Mouse (Mus musculus) embryonic facial prominence, embryonic 11.5 days (tissue): ENCODE results near the gene Clic6. TPM values are rescaled to one million over a fixed set of nuclear protein-coding genes. Genes with fewer than 3 reads are reported as not detected.
A peak's percentile ranks its signal among the peaks of the same experiment; 100 is the strongest.

Experiments
- ATAC-seq: fragments of 200-750 bp; cut with Nextera tagmentation; replicated peaks from 2 replicates; pipeline ENCODE4 v1.8.0; 2017; ENCODE audit warnings: low read depth; ENCODE audit not compliant: insufficient number of reproducible peaks, low FRiP score, low TSS enrichment
- DNase-seq: peaks from one replicate; pipeline ENCODE4 v3.0.0-alpha.2; 2015; ENCODE audit warnings: low spot score
- H3K27ac ChIP-seq: fragments of 300-500 bp; sonication (generic); replicated peaks from 2 replicates; pipeline ENCODE4 v1.5.1; 2014; ENCODE audit warnings: mild to moderate bottlenecking, low read depth, low read length, control low read depth
- H3K27me3 ChIP-seq: fragments of 300-500 bp; sonication (generic); 2 replicates; pipeline ENCODE4 v1.6.1; 2014; ENCODE audit warnings: mild to moderate bottlenecking, low read length, moderate library complexity, mixed read lengths; ENCODE audit not compliant: control insufficient read depth, insufficient read depth
- H3K36me3 ChIP-seq: fragments of 300-500 bp; sonication (generic); replicated peaks from 2 replicates; pipeline ENCODE4 v1.6.1; 2014; ENCODE audit warnings: low read depth, mild to moderate bottlenecking, low read length, moderate library complexity, mixed read lengths; ENCODE audit not compliant: control insufficient read depth, insufficient read depth
- H3K4me1 ChIP-seq: fragments of 300-500 bp; sonication (generic); 2 replicates; pipeline ENCODE4 v1.6.1; 2014; ENCODE audit warnings: low read length, mixed read lengths; ENCODE audit not compliant: control insufficient read depth, insufficient read depth
- H3K4me2 ChIP-seq: fragments of 300-500 bp; sonication (generic); 2 replicates; pipeline ENCODE4 v1.6.1; 2014; ENCODE audit warnings: low read depth, mild to moderate bottlenecking, control low read depth, low read length, moderate library complexity
- H3K4me3 ChIP-seq: fragments of 300-500 bp; sonication (generic); 2 replicates; pipeline ENCODE4 v1.5.1; 2014; ENCODE audit warnings: low read depth, low read length, control low read depth
- H3K9ac ChIP-seq: fragments of 300-500 bp; sonication (generic); replicated peaks from 2 replicates; pipeline ENCODE4 v1.6.1; 2014; ENCODE audit warnings: mild to moderate bottlenecking, control low read depth, low read length
- H3K9me3 ChIP-seq: fragments of 300-500 bp; sonication (generic); replicated peaks from 2 replicates; pipeline ENCODE4 v1.6.1; 2016; ENCODE audit warnings: mild to moderate bottlenecking, low read length, inconsistent platforms, mixed read lengths; ENCODE audit not compliant: control insufficient read depth
- WGBS: fragments of 180-500 bp; shearing (Covaris S2); extraction: QIAGEN DNeasy Blood & Tissue Kit; methylation state at CpG from one replicate; pipeline ENCODE4 v1.1.7; 2014; 5-methylcytosine and 5-hydroxymethylcytosine counted together
- polyA plus RNA-seq: library from polyadenylated mRNA; unstranded; fragments of >200 nt; fragmentation: Nextera tagmentation; extraction: Ambion mirVana; gene quantifications from 2 replicates; pipeline ENCODE4 v1.2.1, GENCODE M21; 2014

The Clic6 gene
- polyA plus RNA-seq, 1 experiment from 2014 or later = 1.2 TPM

DNA sequence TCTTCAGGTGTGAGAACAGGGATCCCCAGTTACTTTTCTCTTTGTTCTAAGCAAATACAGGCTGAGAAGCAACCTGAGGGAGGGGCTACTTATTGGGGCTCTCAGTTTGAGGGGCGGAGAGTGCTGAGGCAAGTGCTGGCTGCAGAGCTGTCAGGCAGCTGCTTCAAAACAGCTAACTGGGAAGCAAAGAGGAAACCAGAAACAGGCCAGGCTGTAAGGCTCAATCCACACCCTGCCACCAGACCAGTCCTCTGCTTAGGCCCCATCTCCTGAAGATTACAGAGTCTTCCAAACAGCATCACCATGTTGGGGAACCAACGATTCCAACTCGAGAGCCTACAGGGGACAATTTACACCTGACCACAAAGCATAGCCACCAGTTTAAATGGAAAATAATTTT is 12.6 kb upstream of the Clic6 start:
- H3K27me3 ChIP-seq = no peaks in the 10 kb centered on the region
- H3K4me2 ChIP-seq = no peak overlapping the region
- WGBS = 86% methylated on average over 3 of the region's 3 CpGs
- H3K36me3 ChIP-seq = no peaks in the 10 kb centered on the region
- H3K4me3 ChIP-seq = no peak overlapping the region
- no peaks in the 10 kb centered on the region for H3K4me1 ChIP-seq
- H3K9ac ChIP-seq = no peak overlapping the region
- no peaks in the 10 kb centered on the region for H3K9me3 ChIP-seq
- no peak overlapping the region for H3K27ac ChIP-seq
- ATAC-seq (no peak), DNase-seq (no peak)

DNA sequence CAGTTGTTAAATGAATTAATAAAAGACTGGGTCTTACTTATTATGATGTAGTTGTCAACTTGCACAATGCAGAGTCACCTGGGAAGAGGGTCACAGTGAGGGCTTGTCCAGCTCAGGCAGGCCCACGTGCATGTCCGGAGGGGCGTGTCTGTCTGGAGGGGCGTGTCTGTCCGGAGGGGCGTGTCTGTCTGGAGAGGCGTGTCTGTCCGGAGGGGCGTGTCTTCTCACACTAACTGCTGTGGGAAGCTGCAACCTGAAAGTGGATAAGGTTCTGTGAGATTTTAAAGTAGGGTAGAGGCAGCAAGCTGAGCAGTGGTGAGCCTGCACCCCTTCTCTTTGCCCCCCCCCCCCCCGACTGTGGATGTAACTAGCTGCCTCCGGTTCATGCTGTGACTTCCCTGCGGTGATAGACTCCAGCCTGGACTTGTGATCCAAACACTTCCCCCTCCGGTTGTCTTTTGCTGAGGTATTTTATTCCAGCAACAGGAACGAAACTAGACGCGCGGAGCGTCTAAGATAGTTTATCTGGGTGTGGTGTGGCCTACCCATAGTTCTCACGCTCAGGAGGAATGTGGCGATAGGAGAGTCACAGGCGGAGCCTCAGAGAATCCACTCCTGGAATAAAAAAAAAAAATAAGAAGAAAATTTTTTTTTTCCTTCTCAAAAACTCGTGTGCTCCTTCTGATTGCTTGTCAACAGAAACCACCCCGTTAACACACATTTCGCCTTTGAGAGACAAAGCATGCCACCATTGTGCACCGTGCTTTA is 10.3 kb upstream of the Clic6 start:
- 66% methylated on average over 24 of the region's 25 CpGs for WGBS
- DNase-seq = no peak

DNA sequence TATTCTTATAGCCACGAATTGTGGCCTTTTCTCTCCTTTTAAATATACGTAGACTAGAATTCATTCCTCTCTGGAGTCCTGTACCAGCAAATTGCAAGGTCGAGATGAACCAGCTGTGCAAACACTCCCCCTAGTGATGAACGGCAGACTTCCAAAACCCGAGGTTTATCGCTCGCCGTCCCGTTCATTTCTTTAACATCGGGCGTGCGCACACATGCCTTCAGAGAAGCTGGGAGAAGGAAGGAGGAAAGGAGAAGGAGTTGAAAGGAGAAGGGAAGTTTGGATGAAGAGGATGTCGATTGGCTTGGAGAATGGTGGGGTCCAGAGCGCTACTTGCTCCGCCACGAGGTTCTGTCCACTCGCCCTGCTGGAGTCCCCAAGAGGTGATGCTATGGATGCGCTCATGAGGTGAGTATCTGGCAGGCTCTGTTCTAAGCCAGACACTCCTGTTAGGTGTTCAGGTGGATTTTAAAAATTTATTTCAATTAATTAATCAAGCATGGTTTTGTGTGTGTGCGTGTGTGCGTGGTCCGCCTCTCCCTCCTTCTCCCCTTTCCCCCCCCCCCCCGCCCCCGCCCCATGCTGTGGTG is 6.9 kb upstream of the Clic6 start:
- Histone ChIP-seq H3K9ac (0 out of 2 replicates have a peak overlapping the region, but pooled peaks have one; percentile 3), H3K4me2 (peak overlapping the region; percentile 39), H3K4me1 (no peaks in the 10 kb centered on the region), H3K9me3 (no peaks in the 10 kb centered on the region), H3K36me3 (no peaks in the 10 kb centered on the region), H3K27me3 (no peaks in the 10 kb centered on the region; the same call in none of the 2 replicates), H3K27ac (no peak overlapping the region), H3K4me3 (no peak overlapping the region)
- 0 out of 2 replicates have a peak, but pooled peaks have one; percentile 26 for ATAC-seq
- DNase-seq = peak; percentile 87
- WGBS = 15% methylated on average over 23 of the region's 23 CpGs

More for the DNA sequence above, 10.3 kb upstream of the Clic6 start:
- no peak overlapping the region for H3K9ac ChIP-seq
- ATAC-seq = 0 out of 2 replicates have a peak, but pooled peaks have one; percentile 30
- H3K36me3 ChIP-seq = no peaks in the 10 kb centered on the region
- H3K4me1 ChIP-seq = no peaks in the 10 kb centered on the region
- no peaks in the 10 kb centered on the region; the same call in none of the 2 replicates for H3K27me3 ChIP-seq
- H3K4me3 ChIP-seq = no peak overlapping the region
- H3K4me2 ChIP-seq = no peak overlapping the region
- H3K27ac ChIP-seq = no peak overlapping the region
- H3K9me3 ChIP-seq = no peaks in the 10 kb centered on the region

DNA sequence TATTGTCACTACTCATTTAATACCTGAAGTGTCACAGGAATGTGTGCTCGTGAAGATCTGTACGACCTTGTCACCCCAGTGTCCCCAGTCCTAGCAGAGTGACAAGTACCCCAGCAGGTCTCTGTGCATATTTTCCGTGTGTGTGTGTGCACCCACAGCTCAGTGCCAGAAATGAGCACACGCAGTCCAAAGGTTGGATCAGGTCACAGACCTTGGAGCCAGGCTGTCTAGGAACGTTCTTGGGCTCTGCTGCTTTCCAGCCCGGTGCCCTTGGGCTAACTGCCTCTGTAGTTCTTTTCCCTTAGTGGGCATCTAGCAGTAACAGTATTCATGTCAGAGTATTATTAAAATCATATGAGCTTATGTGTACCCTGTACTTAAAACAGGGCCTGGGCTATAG is 1.6 kb downstream of the Clic6 start:
- H3K9me3 ChIP-seq = no peaks in the 10 kb centered on the region
- no peaks in the 10 kb centered on the region for H3K27me3 ChIP-seq
- DNase-seq (no peak), ATAC-seq (no peak)
- 79% methylated on average over 6 of the region's 6 CpGs for WGBS
- H3K27ac ChIP-seq = no peak overlapping the region
- H3K9ac ChIP-seq = no peak overlapping the region
- H3K4me3 ChIP-seq = no peak overlapping the region
- H3K4me2 ChIP-seq = no peak overlapping the region
- H3K4me1 ChIP-seq = no peaks in the 10 kb centered on the region
- H3K36me3 ChIP-seq = no peaks in the 10 kb centered on the region

DNA sequence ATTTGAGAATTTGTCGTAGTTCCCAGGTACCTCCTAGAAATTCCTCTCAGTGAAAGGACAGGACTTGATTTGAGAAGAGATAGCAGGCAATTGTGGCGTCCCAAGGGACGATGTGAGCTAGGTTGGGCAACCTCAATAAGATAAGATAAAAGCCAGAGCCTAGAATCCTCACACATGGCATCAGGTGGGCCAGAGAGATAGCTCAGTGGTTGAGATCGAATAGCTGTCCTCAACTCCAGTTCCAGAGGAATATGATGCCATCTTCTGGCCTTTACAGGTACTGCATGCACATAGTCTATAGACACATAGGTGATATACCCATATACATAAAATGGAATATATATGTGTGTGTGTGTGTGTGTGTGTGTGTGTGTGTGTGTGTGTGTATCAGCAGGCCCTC is 2.0 kb downstream of the Clic6 start:
- Histone ChIP-seq H3K4me3 (no peak overlapping the region), H3K4me2 (no peak overlapping the region), H3K9me3 (no peaks in the 10 kb centered on the region), H3K9ac (no peak overlapping the region), H3K27me3 (no peaks in the 10 kb centered on the region), H3K4me1 (no peaks in the 10 kb centered on the region), H3K27ac (no peak overlapping the region), H3K36me3 (no peaks in the 10 kb centered on the region)
- WGBS = 53% methylated on average over 4 of the region's 4 CpGs
- DNase-seq (peak; percentile 53), ATAC-seq (no peak)

DNA sequence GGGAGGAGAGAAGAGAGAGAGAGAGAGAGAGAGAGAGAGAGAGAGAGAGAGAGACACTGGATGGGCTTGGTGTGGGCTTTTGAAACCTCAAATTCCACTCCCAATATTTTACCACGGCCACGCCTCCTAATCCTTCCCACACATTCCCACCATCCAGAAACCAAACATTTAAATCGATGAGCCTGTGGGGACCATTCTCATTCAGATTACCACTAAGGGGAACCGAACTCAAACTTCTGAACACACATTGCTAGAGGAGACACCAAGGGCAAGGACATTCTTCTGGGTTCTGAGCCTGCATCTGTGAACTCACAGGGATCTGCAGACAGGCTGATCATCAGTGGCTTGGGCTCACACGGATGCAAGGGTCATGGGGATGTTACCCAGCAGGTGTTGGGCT is 2.9 kb downstream of the Clic6 start:
- Histone ChIP-seq H3K27ac (no peak overlapping the region), H3K4me1 (no peaks in the 10 kb centered on the region), H3K4me2 (no peak overlapping the region), H3K4me3 (no peak overlapping the region), H3K27me3 (no peaks in the 10 kb centered on the region), H3K36me3 (no peaks in the 10 kb centered on the region), H3K9me3 (no peaks in the 10 kb centered on the region), H3K9ac (no peak overlapping the region)
- 92% methylated on average over 5 of the region's 5 CpGs for WGBS
- no peak for ATAC-seq
- no peak for DNase-seq

DNA sequence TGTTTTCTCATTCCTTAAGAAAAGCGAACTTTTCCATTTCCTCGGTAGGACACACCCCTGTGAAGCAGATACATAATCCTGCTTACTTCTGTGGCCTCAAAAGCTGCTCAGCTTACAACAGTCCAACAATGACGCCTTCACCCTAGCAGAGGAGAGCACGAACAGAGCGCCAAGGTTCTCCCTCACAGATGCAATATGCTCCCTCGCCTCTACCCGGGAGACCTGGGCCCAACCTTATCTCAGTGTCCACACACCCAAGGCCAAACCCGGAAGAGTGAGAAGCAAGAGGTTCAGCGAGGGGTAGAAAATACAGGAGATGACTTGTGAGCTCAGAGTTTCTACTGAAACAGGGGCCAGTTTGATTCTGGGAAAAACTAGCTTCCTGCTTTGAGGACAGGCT is 3.8 kb downstream of the Clic6 start:
- 69% methylated on average over 9 of the region's 9 CpGs for WGBS
- Histone ChIP-seq H3K27me3 (no peaks in the 10 kb centered on the region), H3K36me3 (no peaks in the 10 kb centered on the region), H3K9me3 (no peaks in the 10 kb centered on the region), H3K4me1 (no peaks in the 10 kb centered on the region), H3K4me2 (no peak overlapping the region), H3K4me3 (no peak overlapping the region), H3K27ac (no peak overlapping the region), H3K9ac (no peak overlapping the region)
- DNase-seq (no peak), ATAC-seq (no peak)
